Mouse (Mus musculus) ovary, adult 18-20 months (tissue): ENCODE data around the gene Fam114a1.

Experiments
- DNase-seq: peaks from one replicate; pipeline ENCODE4 v3.0.0; 2022; ENCODE audit warnings: low spot score, mixed read lengths

The Fam114a1 gene

GRCm38 (mm10) chr5:65057596-65057995 lies 87.7 kb downstream of the Fam114a1 start:
- DNase-seq = no peak

- no peak for DNase-seq
These were observed 89.9 kb downstream of the Fam114a1 start for GRCm38 (mm10) chr5:65059806-65060205.

GRCm38 (mm10) chr5:65062236-65062635 lies 92.4 kb downstream of the Fam114a1 start:
- no peak for DNase-seq

- DNase-seq = no peak
These were observed 93.4 kb downstream of the Fam114a1 start for GRCm38 (mm10) chr5:65063266-65063665.

- no peak for DNase-seq
These were observed 98.3 kb downstream of the Fam114a1 start for GRCm38 (mm10) chr5:65068166-65068565.

GRCm38 (mm10) chr5:65069872-65070271 lies 100.0 kb downstream of the Fam114a1 start:
- DNase-seq = no peak

- DNase-seq = no peak
These were observed 101.8 kb downstream of the Fam114a1 start for GRCm38 (mm10) chr5:65071689-65072118.

GRCm38 (mm10) chr5:65073247-65073646 lies 103.4 kb downstream of the Fam114a1 start:
- no peak for DNase-seq

GRCm38 (mm10) chr5:65074693-65075092 lies 104.8 kb downstream of the Fam114a1 start:
- no peak for DNase-seq

GRCm38 (mm10) chr5:65076087-65076486 lies 106.2 kb downstream of the Fam114a1 start:
- no peak for DNase-seq

GRCm38 (mm10) chr5:65076748-65077147 lies 106.9 kb downstream of the Fam114a1 start:
- DNase-seq = no peak

GRCm38 (mm10) chr5:65078081-65078480 lies 108.2 kb downstream of the Fam114a1 start:
- no peak for DNase-seq

GRCm38 (mm10) chr5:65079881-65080280 lies 110.0 kb downstream of the Fam114a1 start:
- no peak for DNase-seq

- DNase-seq = no peak
These were observed 112.0 kb downstream of the Fam114a1 start for GRCm38 (mm10) chr5:65081836-65082235.

- peak; percentile 58 for DNase-seq
These were observed 116.7 kb downstream of the Fam114a1 start for GRCm38 (mm10) chr5:65086522-65086921.

- DNase-seq = no peak
These were observed 119.8 kb downstream of the Fam114a1 start for GRCm38 (mm10) chr5:65089707-65090106.

GRCm38 (mm10) chr5:65091184-65091858 lies 121.5 kb downstream of the Fam114a1 start:
- no peak for DNase-seq
